Mouse (Mus musculus) forebrain, embryonic 16.5 days (tissue): ENCODE measurements around the gene Wnk4. TPM values are rescaled to one million over a fixed set of nuclear protein-coding genes. Genes with fewer than 3 reads are reported as not detected.

Source experiments
- ATAC-seq: fragments of 200-750 bp; cut with Nextera tagmentation; 2 replicates; pipeline ENCODE4 v1.8.0; 2017; ENCODE audit warnings: mild to moderate bottlenecking, moderate library complexity
- H3K27ac ChIP-seq: fragments of 300-500 bp; sonication (generic); 2 replicates; pipeline ENCODE4 v1.5.1; 2014; ENCODE audit warnings: low read length, control low read depth
- H3K27me3 ChIP-seq: fragments of 300-500 bp; sonication (generic); replicated peaks from 2 replicates; pipeline ENCODE4 v1.6.1; 2014; ENCODE audit warnings: low read length; ENCODE audit not compliant: control insufficient read depth, insufficient read depth
- H3K36me3 ChIP-seq: fragments of 300-500 bp; sonication (generic); 2 replicates; pipeline ENCODE4 v1.6.1; 2014; ENCODE audit not compliant: control insufficient read depth, insufficient read depth
- H3K4me1 ChIP-seq: fragments of 300-500 bp; sonication (generic); replicated peaks from 2 replicates; pipeline ENCODE4 v1.6.1; 2014; ENCODE audit warnings: low read length; ENCODE audit not compliant: control insufficient read depth, insufficient read depth
- H3K4me2 ChIP-seq: fragments of 300-500 bp; sonication (generic); 2 replicates; pipeline ENCODE4 v1.6.1; 2014; ENCODE audit warnings: mild to moderate bottlenecking, low read length, control low read depth
- H3K4me3 ChIP-seq: fragments of 300-500 bp; sonication (generic); replicated peaks from 2 replicates; pipeline ENCODE4 v1.5.1; 2014; ENCODE audit warnings: mild to moderate bottlenecking, low read length, control low read depth
- H3K9ac ChIP-seq: fragments of 300-500 bp; sonication (generic); replicated peaks from 2 replicates; pipeline ENCODE4 v1.6.1; 2014; ENCODE audit warnings: low read depth, low read length, control low read depth
- H3K9me3 ChIP-seq: fragments of 300-500 bp; sonication (generic); 2 replicates; pipeline ENCODE4 v1.6.1; 2016; ENCODE audit warnings: low read length; ENCODE audit not compliant: control insufficient read depth
- WGBS: fragments of 180-500 bp; shearing (Covaris S2); extraction: QIAGEN DNeasy Blood & Tissue Kit; methylation state at CpG from one replicate; pipeline ENCODE4 v1.1.7; 2014; 5-methylcytosine and 5-hydroxymethylcytosine counted together
- polyA plus RNA-seq: library from polyadenylated mRNA; unstranded; fragments of >200 nt; fragmentation: Nextera tagmentation; extraction: Ambion mirVana; gene quantifications from 2 replicates; pipeline ENCODE4 v1.2.1, GENCODE M21; 2015

Gene Wnk4
- polyA plus RNA-seq, 1 experiment from 2014 or later: 6.2 TPM

DNA sequence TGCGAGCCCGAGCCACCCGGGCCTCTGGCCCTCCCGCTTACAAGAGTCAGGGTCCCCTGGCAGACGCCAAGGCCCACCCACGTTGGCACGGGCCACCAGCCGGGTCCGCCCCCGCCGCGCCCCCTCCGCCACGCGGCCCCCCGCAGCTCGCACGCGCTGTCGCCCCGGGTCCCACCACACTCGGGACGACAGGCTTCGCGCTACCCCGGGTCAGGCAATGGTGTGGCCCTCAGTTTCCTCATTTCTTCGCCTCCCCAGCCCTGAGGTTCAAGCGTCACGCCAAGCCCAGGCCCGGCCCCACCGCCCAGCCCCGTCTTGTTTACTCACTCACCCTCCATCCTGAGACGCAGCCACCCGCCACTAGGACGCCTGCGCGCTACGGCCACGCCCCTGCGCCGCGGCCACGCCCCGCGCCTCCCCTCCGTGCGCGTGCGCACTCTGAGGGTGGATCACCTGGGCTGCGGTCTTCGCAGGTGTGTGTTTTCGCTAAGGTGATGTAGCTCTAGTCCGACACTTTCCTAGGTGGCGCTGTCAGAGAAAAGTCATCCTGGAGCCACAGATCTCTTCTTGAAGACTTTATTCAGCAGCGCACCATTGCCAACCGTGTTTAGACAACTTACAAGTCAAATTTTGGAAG is 34.2 kb upstream of the Wnk4 start, which contains the start of gene Ezh1:
Ezh1 (minus strand) TSS at position 399 of the 637 bp plus-strand sequence.
- H3K9me3 ChIP-seq: no peaks in the 10 kb centered on the region
- peak within 1 kb of the TSS; percentile 92 for H3K4me2 ChIP-seq
- no peak within 1 kb of the TSS; the same call in 1 of the 2 replicates for H3K27ac ChIP-seq
- H3K36me3 ChIP-seq: no peaks in the 10 kb centered on the region
- H3K4me1 ChIP-seq: peaks cover 28% of the 10 kb centered on the region
- peak within 1 kb of the TSS; percentile 88 for H3K4me3 ChIP-seq
- H3K27me3 ChIP-seq: no peaks in the 10 kb centered on the region
- WGBS: 1% methylated on average over 51 of the region's 56 CpGs
- ATAC-seq: peak; percentile 96
- peak within 1 kb of the TSS; percentile 87 for H3K9ac ChIP-seq

DNA sequence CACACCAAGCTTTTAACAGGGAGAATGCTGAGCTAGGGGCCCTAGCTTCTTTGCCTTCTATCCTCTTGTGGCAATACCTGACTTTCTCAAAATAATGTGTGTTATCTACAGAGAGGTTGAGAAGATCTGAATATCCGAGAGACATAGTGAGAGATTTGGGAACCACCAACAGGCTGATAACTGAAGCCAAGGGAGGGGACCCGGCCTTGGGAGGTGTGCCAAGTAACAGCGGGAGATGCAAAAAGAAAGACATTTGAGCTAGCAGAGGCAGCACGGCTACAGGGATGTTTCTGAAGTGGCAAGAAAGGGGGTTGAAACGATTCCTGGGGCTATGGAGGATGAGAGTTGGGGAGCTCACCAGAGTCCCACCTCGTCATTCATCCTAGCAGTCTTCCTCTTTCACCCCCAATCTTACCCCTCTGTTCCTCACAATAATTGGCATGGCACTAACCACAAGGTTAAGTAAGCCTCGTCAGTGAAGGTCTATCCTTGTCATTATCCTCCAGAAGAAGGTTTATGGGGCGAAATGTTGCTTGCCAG is 30.9 kb upstream of the Wnk4 start:
- no peaks in the 10 kb centered on the region for H3K27me3 ChIP-seq
- H3K4me3 ChIP-seq: no peak overlapping the region
- H3K36me3 ChIP-seq: no peaks in the 10 kb centered on the region
- H3K9ac ChIP-seq: no peak overlapping the region
- H3K27ac ChIP-seq: no peak overlapping the region; the same call in 1 of the 2 replicates
- no peaks in the 10 kb centered on the region for H3K9me3 ChIP-seq
- peaks cover 28% of the 10 kb centered on the region for H3K4me1 ChIP-seq
- 26% methylated on average over 8 of the region's 8 CpGs for WGBS
- H3K4me2 ChIP-seq: no peak overlapping the region
- no peak for ATAC-seq

DNA sequence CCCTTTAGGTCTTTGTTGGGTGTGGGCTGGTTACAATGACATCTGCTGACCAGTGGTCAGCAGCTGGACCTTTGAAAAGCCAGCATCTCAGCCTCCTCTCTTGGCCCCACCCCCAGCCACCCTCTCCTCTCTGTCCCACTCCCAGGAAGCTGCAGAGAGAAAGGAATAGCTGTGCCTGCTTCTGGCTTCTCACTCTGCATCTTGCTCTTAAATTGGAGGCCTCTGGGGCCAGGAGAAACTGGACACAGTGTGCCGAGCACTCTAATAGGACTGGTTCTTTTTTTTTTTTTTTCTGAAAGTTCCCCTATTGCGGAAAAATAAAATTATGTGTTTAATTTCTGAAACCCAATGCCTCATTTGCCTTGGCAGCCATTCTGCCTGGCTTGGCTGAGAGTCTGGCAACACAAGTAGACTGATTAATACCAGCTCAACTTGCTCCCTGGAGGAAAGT is 30.3 kb upstream of the Wnk4 start:
- no peak overlapping the region for H3K4me3 ChIP-seq
- no peaks in the 10 kb centered on the region for H3K9me3 ChIP-seq
- peak overlapping the region; percentile 37 for H3K27ac ChIP-seq
- no peaks in the 10 kb centered on the region for H3K36me3 ChIP-seq
- H3K27me3 ChIP-seq: no peaks in the 10 kb centered on the region
- H3K4me2 ChIP-seq: no peak overlapping the region; the same call in 1 of the 2 replicates
- H3K4me1 ChIP-seq: peaks cover 26% of the 10 kb centered on the region
- ATAC-seq: no peak
- WGBS: 26% methylated on average over 2 of the region's 2 CpGs
- H3K9ac ChIP-seq: no peak overlapping the region

- Histone ChIP-seq H3K27me3 (no peaks in the 10 kb centered on the region), H3K9me3 (no peaks in the 10 kb centered on the region), H3K27ac (peak overlapping the region; percentile 16), H3K36me3 (no peaks in the 10 kb centered on the region), H3K9ac (0 out of 2 replicates have a peak overlapping the region, but pooled peaks have one; percentile 13), H3K4me3 (no peak overlapping the region), H3K4me1 (peaks cover 22% of the 10 kb centered on the region), H3K4me2 (no peak overlapping the region)
- no peak for ATAC-seq
- 8% methylated on average over 5 of the region's 5 CpGs for WGBS
Measured at GRCm38 (mm10) chr11:101230526-101230925, 29.8 kb upstream of the Wnk4 start.

- 12% methylated on average over 18 of the region's 18 CpGs for WGBS
- no peak for ATAC-seq
- H3K4me2 ChIP-seq: peak overlapping the region; percentile 9; the same call in 1 of the 2 replicates
Measured at GRCm38 (mm10) chr11:101230991-101231871, 29.1 kb upstream of the Wnk4 start.

DNA sequence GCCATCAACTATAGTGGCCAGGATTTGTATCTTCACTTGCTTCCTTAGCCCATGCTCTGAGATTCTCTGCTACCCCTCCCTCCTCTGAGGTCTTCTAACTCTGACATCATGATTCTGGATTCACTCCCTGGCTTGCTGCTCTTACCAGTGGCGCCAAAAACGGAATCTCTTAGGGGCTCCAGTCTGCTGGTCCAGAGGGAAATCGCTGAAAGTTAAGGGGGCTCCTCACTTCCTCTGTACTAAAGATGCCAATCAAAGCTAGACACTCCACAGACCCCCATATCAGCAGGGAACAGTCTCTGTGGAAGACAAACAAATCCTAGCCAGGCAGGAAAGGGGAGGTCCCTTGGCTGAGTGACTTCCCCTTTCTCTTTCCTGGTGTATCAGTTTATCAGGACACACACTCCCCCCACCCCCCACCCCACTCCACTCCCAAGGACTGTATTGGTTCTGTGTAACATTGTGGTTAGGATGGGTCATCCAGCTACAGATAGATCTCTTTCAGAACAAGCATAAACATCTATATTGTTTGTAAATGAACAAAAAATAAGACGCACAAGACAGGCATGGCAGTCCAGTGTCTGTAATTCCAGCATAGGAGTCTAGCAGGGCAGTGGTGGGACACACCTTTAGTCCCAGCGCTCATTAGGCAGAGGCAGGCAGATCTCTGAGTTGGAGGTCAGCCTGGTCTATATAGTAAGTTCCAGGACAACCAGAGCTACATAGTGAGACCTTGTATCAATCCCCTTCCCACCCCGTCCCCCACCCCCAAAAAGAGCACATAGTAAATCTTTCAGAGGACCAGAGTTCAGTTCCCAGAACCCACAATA is 28.1 kb upstream of the Wnk4 start:
- WGBS: 64% methylated on average over 6 of the region's 6 CpGs
- Histone ChIP-seq H3K4me2 (no peak overlapping the region), H3K4me3 (no peak overlapping the region), H3K9me3 (no peaks in the 10 kb centered on the region), H3K27ac (no peak overlapping the region), H3K36me3 (no peaks in the 10 kb centered on the region), H3K9ac (no peak overlapping the region), H3K4me1 (peaks cover 18% of the 10 kb centered on the region), H3K27me3 (no peaks in the 10 kb centered on the region)
- ATAC-seq: no peak

More at GRCm38 (mm10) chr11:101230991-101231871, 29.1 kb upstream of the Wnk4 start:
- H3K4me1 ChIP-seq: peaks cover 20% of the 10 kb centered on the region
- no peaks in the 10 kb centered on the region for H3K9me3 ChIP-seq
- 0 out of 2 replicates have a peak overlapping the region, but pooled peaks have one; percentile 13 for H3K9ac ChIP-seq
- peak overlapping the region; percentile 16 for H3K27ac ChIP-seq
- no peak overlapping the region for H3K4me3 ChIP-seq
- H3K36me3 ChIP-seq: no peaks in the 10 kb centered on the region
- no peaks in the 10 kb centered on the region for H3K27me3 ChIP-seq

DNA sequence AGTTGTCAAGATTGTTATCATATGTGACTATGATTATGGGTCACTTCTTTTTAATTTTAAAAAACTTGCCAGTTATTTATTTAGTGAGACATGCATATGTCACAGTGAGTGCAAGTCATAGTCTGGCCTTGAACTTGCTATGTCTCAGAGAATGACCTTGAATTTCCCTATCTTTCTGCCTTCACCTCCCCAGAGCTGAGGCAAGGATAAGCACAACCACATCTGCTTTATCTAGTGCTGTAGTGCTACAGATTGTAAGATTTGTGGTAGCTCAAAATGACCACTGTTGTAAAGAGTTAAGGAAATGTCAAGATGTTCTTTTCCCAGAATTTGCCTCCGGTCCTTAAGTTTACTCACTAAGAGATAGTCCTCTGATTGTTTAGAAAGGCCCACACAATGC is 27.1 kb upstream of the Wnk4 start:
- WGBS: 100% methylated on average over 1 of the region's 1 CpGs
- no peak for ATAC-seq
- no peaks in the 10 kb centered on the region for H3K36me3 ChIP-seq
- no peak overlapping the region for H3K27ac ChIP-seq
- no peaks in the 10 kb centered on the region for H3K27me3 ChIP-seq
- H3K9ac ChIP-seq: no peak overlapping the region
- no peak overlapping the region for H3K4me2 ChIP-seq
- H3K4me1 ChIP-seq: peaks cover 18% of the 10 kb centered on the region
- H3K9me3 ChIP-seq: no peaks in the 10 kb centered on the region
- no peak overlapping the region for H3K4me3 ChIP-seq

DNA sequence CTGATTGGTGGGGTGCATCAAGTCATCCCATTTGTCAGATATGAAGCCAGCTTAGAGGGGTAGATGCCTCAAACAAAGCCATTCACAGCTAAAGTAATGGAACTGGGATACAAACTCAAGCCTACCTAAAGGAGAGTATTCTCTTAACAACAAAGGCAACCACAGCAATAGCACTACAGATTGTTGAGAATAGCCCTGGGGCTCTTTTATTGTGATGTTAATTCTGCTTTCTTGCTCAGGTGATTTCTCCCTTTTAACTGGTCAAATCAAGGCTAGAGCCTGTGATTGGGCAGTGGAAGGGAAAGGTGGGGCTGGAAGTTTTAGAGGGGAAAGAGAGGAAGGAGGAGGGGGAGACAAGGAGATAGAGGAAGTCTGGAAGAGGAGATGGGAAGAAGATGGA is 26.2 kb upstream of the Wnk4 start:
- no peak for ATAC-seq
- Histone ChIP-seq H3K4me2 (no peak overlapping the region), H3K27me3 (no peaks in the 10 kb centered on the region), H3K27ac (no peak overlapping the region), H3K4me1 (peaks cover 18% of the 10 kb centered on the region), H3K4me3 (no peak overlapping the region), H3K9me3 (no peaks in the 10 kb centered on the region), H3K9ac (no peak overlapping the region), H3K36me3 (no peaks in the 10 kb centered on the region)
